Mouse (Mus musculus) liver, postnatal 0 days (tissue): ENCODE measurements around the gene Gga3. TPM values are rescaled to one million over a fixed set of nuclear protein-coding genes. Genes with fewer than 3 reads are reported as not detected.
A peak's percentile ranks its signal among the peaks of the same experiment; 100 is the strongest.

ENCODE experiments used
- ATAC-seq: fragments of 200-750 bp; cut with Nextera tagmentation; 2 replicates; pipeline ENCODE4 v1.8.0; 2017; ENCODE audit warnings: mild to moderate bottlenecking, moderate library complexity
- DNase-seq: peaks from one replicate; pipeline ENCODE4 v3.0.0-alpha.2; 2016
- H3K27ac ChIP-seq: fragments of 300-500 bp; sonication (generic); 2 replicates; pipeline ENCODE4 v1.5.1; 2014; ENCODE audit warnings: antibody characterized with exemption, moderate library complexity, mild to moderate bottlenecking, low read depth
- H3K27me3 ChIP-seq: fragments of 300-500 bp; sonication (generic); 2 replicates; pipeline ENCODE4 v1.6.1; 2014; ENCODE audit warnings: low read length, control low read depth, mixed read lengths; ENCODE audit not compliant: insufficient read depth
- H3K36me3 ChIP-seq: fragments of 300-500 bp; sonication (generic); replicated peaks from 2 replicates; pipeline ENCODE4 v1.6.1; 2014; ENCODE audit warnings: mild to moderate bottlenecking, control low read depth, low read length, moderate library complexity, mixed read lengths; ENCODE audit not compliant: insufficient read depth
- H3K4me1 ChIP-seq: fragments of 300-500 bp; sonication (generic); 2 replicates; pipeline ENCODE4 v1.6.1; 2014; ENCODE audit warnings: antibody characterized with exemption, mild to moderate bottlenecking, control low read depth; ENCODE audit not compliant: insufficient read depth
- H3K4me2 ChIP-seq: fragments of 300-500 bp; sonication (generic); 2 replicates; pipeline ENCODE4 v1.6.1; 2014; ENCODE audit warnings: low read depth, mild to moderate bottlenecking, low read length, moderate library complexity, mixed read lengths
- H3K4me3 ChIP-seq: fragments of 300-500 bp; sonication (generic); 2 replicates; pipeline ENCODE4 v1.5.1; 2014; ENCODE audit warnings: low read depth, low read length
- H3K9ac ChIP-seq: fragments of 300-500 bp; sonication (generic); replicated peaks from 2 replicates; pipeline ENCODE4 v1.6.1; 2014; ENCODE audit warnings: mild to moderate bottlenecking, moderate library complexity
- H3K9me3 ChIP-seq: fragments of 300-500 bp; sonication (generic); 2 replicates; pipeline ENCODE4 v1.6.1; 2016; ENCODE audit warnings: mild to moderate bottlenecking, control low read depth, low read length, mixed read lengths
- CTCF ChIP-seq: sonication (generic); IDR thresholded peaks from 2 replicates; pipeline ENCODE4 v1.5.1; 2016; ENCODE audit warnings: antibody characterized with exemption, low read depth
- EP300 ChIP-seq: IDR thresholded peaks from 2 replicates; pipeline ENCODE4 v1.6.1; 2016; ENCODE audit warnings: antibody characterized with exemption, low read depth, mild to moderate bottlenecking
- WGBS: fragments of 180-500 bp; shearing (Covaris S2); extraction: QIAGEN DNeasy Blood & Tissue Kit; methylation state at CpG from one replicate; pipeline ENCODE4 v1.1.7; 2014; ENCODE audit not compliant: insufficient replicate concordance; 5-methylcytosine and 5-hydroxymethylcytosine counted together
- polyA plus RNA-seq: library from polyadenylated mRNA; unstranded; fragments of >200 nt; fragmentation: Nextera tagmentation; extraction: Ambion mirVana; gene quantifications from 2 replicates; pipeline ENCODE4 v1.2.1, GENCODE M21; 2015

The Gga3 gene
- polyA plus RNA-seq, 1 experiment from 2014 or later, result 3.5 TPM

DNA sequence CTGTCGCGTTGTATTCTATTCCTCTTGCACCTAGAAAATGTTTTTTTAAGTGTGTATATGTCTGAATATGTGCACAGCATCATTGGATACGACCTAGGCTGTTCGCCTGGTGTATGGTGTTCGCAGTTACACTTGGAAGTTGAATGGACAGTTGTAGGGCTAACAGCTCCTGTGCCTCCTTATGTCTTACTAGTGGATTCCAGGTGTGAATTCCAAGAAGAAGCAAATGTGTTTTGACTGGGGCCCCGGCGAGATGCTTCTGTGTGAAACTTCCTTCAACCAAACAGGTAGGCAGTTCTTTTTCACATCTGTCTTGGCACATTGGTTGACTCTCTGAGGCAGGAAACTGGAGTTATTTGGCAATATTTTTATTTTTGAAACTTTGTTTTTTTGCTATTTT is 38.9 kb downstream of the Gga3 start:
- Histone ChIP-seq H3K36me3 (peaks cover 32% of the 10 kb centered on the region), H3K9ac (peak overlapping the region; percentile 77), H3K4me2 (peak overlapping the region; percentile 88), H3K9me3 (no peaks in the 10 kb centered on the region), H3K4me3 (peak overlapping the region; percentile 87), H3K27ac (no peak overlapping the region), H3K27me3 (no peaks in the 10 kb centered on the region), H3K4me1 (peaks cover 10% of the 10 kb centered on the region)
- ATAC-seq (no peak), DNase-seq (no peak)
- WGBS, result 13% methylated on average over 7 of the region's 7 CpGs
- no peak for TF ChIP-seq CTCF
- no peak for TF ChIP-seq EP300

GRCm38 (mm10) chr11:115564064-115564809 is 39.6 kb downstream of the Gga3 start, which contains the start of gene Nup85:
TSS of gene Nup85 (plus strand) at chr11:115564434.
- Histone ChIP-seq H3K4me2 (peak within 1 kb of the TSS; percentile 88), H3K4me1 (peaks cover 10% of the 10 kb centered on the region), H3K27ac (peak within 1 kb of the TSS; percentile 72), H3K27me3 (no peaks in the 10 kb centered on the region), H3K4me3 (peak within 1 kb of the TSS; percentile 87), H3K9ac (peak within 1 kb of the TSS; percentile 77), H3K9me3 (no peaks in the 10 kb centered on the region), H3K36me3 (peaks cover 24% of the 10 kb centered on the region)
- under 1% methylated on average over 42 of the region's 42 CpGs for WGBS
- ATAC-seq, result peak; percentile 96
- TF ChIP-seq CTCF, result no peak
- TF ChIP-seq EP300, result peak; percentile 95
- peak; percentile 98 for DNase-seq

- H3K4me1 ChIP-seq, result peaks cover 10% of the 10 kb centered on the region
- H3K36me3 ChIP-seq, result peaks cover 16% of the 10 kb centered on the region
- H3K4me2 ChIP-seq, result peak overlapping the region; percentile 88
- peak overlapping the region; percentile 87 for H3K4me3 ChIP-seq
- no peak for DNase-seq
- no peaks in the 10 kb centered on the region for H3K27me3 ChIP-seq
- no peak for ATAC-seq
- no peaks in the 10 kb centered on the region for H3K9me3 ChIP-seq
- 43% methylated on average over 4 of the region's 4 CpGs for WGBS
- peak overlapping the region; percentile 72 for H3K27ac ChIP-seq
- TF ChIP-seq EP300, result no peak
- peak; percentile 46 for TF ChIP-seq CTCF
- peak overlapping the region; percentile 77; the same call in 1 of the 2 replicates for H3K9ac ChIP-seq
Measured at GRCm38 (mm10) chr11:115563406-115563805, 40.4 kb downstream of the Gga3 start.

GRCm38 (mm10) chr11:115555717-115556116 is 48.1 kb downstream of the Gga3 start:
- ATAC-seq (no peak), DNase-seq (no peak)
- H3K4me1 ChIP-seq, result no peaks in the 10 kb centered on the region
- WGBS, result 78% methylated on average over 17 of the region's 17 CpGs
- no peaks in the 10 kb centered on the region for H3K27me3 ChIP-seq
- no peaks in the 10 kb centered on the region for H3K9me3 ChIP-seq
- H3K9ac ChIP-seq, result no peak overlapping the region
- H3K4me3 ChIP-seq, result no peak overlapping the region
- TF ChIP-seq EP300 (no peak), CTCF (no peak)
- no peak overlapping the region for H3K4me2 ChIP-seq
- H3K27ac ChIP-seq, result no peak overlapping the region
- no peaks in the 10 kb centered on the region for H3K36me3 ChIP-seq

GRCm38 (mm10) chr11:115552783-115553182 is 51.1 kb downstream of the Gga3 start:
- 64% methylated on average over 4 of the region's 4 CpGs for WGBS
- TF ChIP-seq EP300, result no peak
- TF ChIP-seq CTCF, result peak; percentile 73
- Histone ChIP-seq H3K27ac (no peak overlapping the region), H3K4me1 (no peaks in the 10 kb centered on the region), H3K9me3 (no peaks in the 10 kb centered on the region; the same call in 1 of the 2 replicates), H3K36me3 (no peaks in the 10 kb centered on the region), H3K4me3 (no peak overlapping the region), H3K27me3 (no peaks in the 10 kb centered on the region), H3K4me2 (no peak overlapping the region), H3K9ac (no peak overlapping the region)
- ATAC-seq (no peak), DNase-seq (no peak)

GRCm38 (mm10) chr11:115543571-115543970 is 60.3 kb downstream of the Gga3 start:
- DNase-seq, result no peak
- no peaks in the 10 kb centered on the region for H3K36me3 ChIP-seq
- no peak for ATAC-seq

More at GRCm38 (mm10) chr11:115543571-115543970, 60.3 kb downstream of the Gga3 start:
- Histone ChIP-seq H3K9me3 (no peaks in the 10 kb centered on the region), H3K4me2 (no peak overlapping the region), H3K4me3 (no peak overlapping the region), H3K9ac (no peak overlapping the region), H3K27me3 (no peaks in the 10 kb centered on the region), H3K27ac (no peak overlapping the region), H3K4me1 (no peaks in the 10 kb centered on the region)
- WGBS, result 44% methylated on average over 4 of the region's 4 CpGs
- TF ChIP-seq EP300, result no peak
